Mouse (Mus musculus) hindbrain, embryonic 14.5 days (tissue): ENCODE results near the gene Hormad2. TPM values are rescaled to one million over a fixed set of nuclear protein-coding genes. Genes with fewer than 3 reads are reported as not detected.
A peak's percentile ranks its signal among the peaks of the same experiment; 100 is the strongest.

Experiments used
- ATAC-seq: fragments of 200-750 bp; cut with Nextera tagmentation; 2 replicates; pipeline ENCODE4 v1.8.0; 2017; ENCODE audit warnings: moderate number of reproducible peaks, mild to moderate bottlenecking, moderate TSS enrichment, moderate library complexity; ENCODE audit not compliant: low FRiP score
- DNase-seq: peaks from one replicate; pipeline ENCODE4 v3.0.0-alpha.2; 2015; ENCODE audit warnings: low spot score
- H3K27ac ChIP-seq: fragments of 300-500 bp; sonication (generic); 2 replicates; pipeline ENCODE4 v1.5.1; 2014; ENCODE audit warnings: mild to moderate bottlenecking, moderate library complexity
- H3K27me3 ChIP-seq: fragments of 300-500 bp; sonication (generic); 2 replicates; pipeline ENCODE4 v1.6.1; 2014; ENCODE audit warnings: mild to moderate bottlenecking, low read length, mixed read lengths; ENCODE audit not compliant: control insufficient read depth, insufficient read depth
- H3K36me3 ChIP-seq: fragments of 300-500 bp; sonication (generic); replicated peaks from 2 replicates; pipeline ENCODE4 v1.6.1; 2014; ENCODE audit not compliant: control insufficient read depth, insufficient read depth
- H3K4me1 ChIP-seq: fragments of 300-500 bp; sonication (generic); replicated peaks from 2 replicates; pipeline ENCODE4 v1.6.1; 2014; ENCODE audit warnings: antibody characterized with exemption, low read length, mixed read lengths; ENCODE audit not compliant: control insufficient read depth, insufficient read depth
- H3K4me2 ChIP-seq: fragments of 300-500 bp; sonication (generic); replicated peaks from 2 replicates; pipeline ENCODE4 v1.6.1; 2014; ENCODE audit warnings: mild to moderate bottlenecking, moderate library complexity
- H3K4me3 ChIP-seq: fragments of 300-500 bp; sonication (generic); replicated peaks from 2 replicates; pipeline ENCODE4 v1.5.1; 2014; ENCODE audit warnings: mild to moderate bottlenecking, low read length
- H3K9ac ChIP-seq: fragments of 300-500 bp; sonication (generic); 2 replicates; pipeline ENCODE4 v1.6.1; 2014
- H3K9me3 ChIP-seq: fragments of 300-500 bp; sonication (generic); 2 replicates; pipeline ENCODE4 v1.6.1; 2016; ENCODE audit warnings: low read length; ENCODE audit not compliant: control insufficient read depth
- WGBS: fragments of 180-500 bp; shearing (Covaris S2); extraction: QIAGEN DNeasy Blood & Tissue Kit; methylation state at CpG from one replicate; pipeline ENCODE4 v1.1.7; 2014; 5-methylcytosine and 5-hydroxymethylcytosine counted together
- polyA plus RNA-seq: library from polyadenylated mRNA; unstranded; fragments of >200 nt; fragmentation: Nextera tagmentation; extraction: Ambion mirVana; gene quantifications from 2 replicates; pipeline ENCODE4 v1.2.1, GENCODE M21; 2014

Gene Hormad2
- polyA plus RNA-seq, 1 experiment from 2014 or later: 0.24 TPM

- DNase-seq (no peak), ATAC-seq (no peak)
- Histone ChIP-seq H3K4me2 (no peak overlapping the region), H3K36me3 (no peaks in the 10 kb centered on the region), H3K4me1 (no peaks in the 10 kb centered on the region), H3K9me3 (no peaks in the 10 kb centered on the region), H3K4me3 (no peak overlapping the region), H3K27ac (no peak overlapping the region), H3K9ac (no peak overlapping the region), H3K27me3 (no peaks in the 10 kb centered on the region)
- WGBS: 91% methylated on average over 8 of the region's 8 CpGs
These were observed 17.1 kb downstream of the Hormad2 start for GRCm38 (mm10) chr11:4423818-4424217.

- Histone ChIP-seq H3K27me3 (no peaks in the 10 kb centered on the region), H3K4me3 (no peak overlapping the region), H3K27ac (no peak overlapping the region), H3K4me1 (no peaks in the 10 kb centered on the region), H3K9ac (no peak overlapping the region), H3K4me2 (no peak overlapping the region), H3K9me3 (no peaks in the 10 kb centered on the region), H3K36me3 (no peaks in the 10 kb centered on the region)
- 82% methylated on average over 16 of the region's 16 CpGs for WGBS
- DNase-seq (no peak), ATAC-seq (no peak)
These were observed 18.1 kb downstream of the Hormad2 start for GRCm38 (mm10) chr11:4422494-4423425.

- ATAC-seq (no peak), DNase-seq (peak; percentile 66)
- no peaks in the 10 kb centered on the region for H3K36me3 ChIP-seq
- 53% methylated on average over 6 of the region's 6 CpGs for WGBS
- no peak overlapping the region for H3K9ac ChIP-seq
- no peaks in the 10 kb centered on the region for H3K27me3 ChIP-seq
- H3K9me3 ChIP-seq: no peaks in the 10 kb centered on the region
- no peak overlapping the region for H3K4me2 ChIP-seq
- H3K4me3 ChIP-seq: no peak overlapping the region
- no peaks in the 10 kb centered on the region for H3K4me1 ChIP-seq
- H3K27ac ChIP-seq: no peak overlapping the region
These were observed 18.9 kb downstream of the Hormad2 start for GRCm38 (mm10) chr11:4421933-4422488.

- no peak overlapping the region for H3K9ac ChIP-seq
- H3K9me3 ChIP-seq: no peaks in the 10 kb centered on the region
- no peak overlapping the region for H3K4me2 ChIP-seq
- H3K4me3 ChIP-seq: no peak overlapping the region
- no peaks in the 10 kb centered on the region for H3K36me3 ChIP-seq
- ATAC-seq: no peak
- DNase-seq: no peak
- no peaks in the 10 kb centered on the region for H3K27me3 ChIP-seq
- WGBS: 97% methylated on average over 3 of the region's 3 CpGs
- H3K27ac ChIP-seq: no peak overlapping the region
- no peaks in the 10 kb centered on the region for H3K4me1 ChIP-seq
These were observed 22.9 kb downstream of the Hormad2 start for GRCm38 (mm10) chr11:4417986-4418385.

- H3K9ac ChIP-seq: no peak overlapping the region
- no peak overlapping the region for H3K4me2 ChIP-seq
- no peak for ATAC-seq
- H3K36me3 ChIP-seq: no peaks in the 10 kb centered on the region
- H3K4me1 ChIP-seq: no peaks in the 10 kb centered on the region
- no peaks in the 10 kb centered on the region for H3K9me3 ChIP-seq
- DNase-seq: no peak
- H3K27me3 ChIP-seq: no peaks in the 10 kb centered on the region
- H3K4me3 ChIP-seq: no peak overlapping the region
- no peak overlapping the region for H3K27ac ChIP-seq
- 93% methylated on average over 4 of the region's 4 CpGs for WGBS
These were observed 28.6 kb downstream of the Hormad2 start for GRCm38 (mm10) chr11:4412294-4412693.

GRCm38 (mm10) chr11:4404277-4404676, 36.6 kb downstream of the Hormad2 start:
- ATAC-seq: no peak
- H3K4me3 ChIP-seq: no peak overlapping the region
- H3K27me3 ChIP-seq: no peaks in the 10 kb centered on the region
- H3K36me3 ChIP-seq: no peaks in the 10 kb centered on the region
- no peaks in the 10 kb centered on the region for H3K9me3 ChIP-seq
- H3K27ac ChIP-seq: no peak overlapping the region
- no peak for DNase-seq
- no peak overlapping the region for H3K4me2 ChIP-seq
- H3K4me1 ChIP-seq: no peaks in the 10 kb centered on the region
- WGBS: 61% methylated on average over 4 of the region's 4 CpGs
- H3K9ac ChIP-seq: no peak overlapping the region

GRCm38 (mm10) chr11:4403381-4403780, 37.5 kb downstream of the Hormad2 start:
- no peak overlapping the region for H3K4me2 ChIP-seq
- H3K27me3 ChIP-seq: no peaks in the 10 kb centered on the region
- no peaks in the 10 kb centered on the region for H3K9me3 ChIP-seq
- H3K4me1 ChIP-seq: no peaks in the 10 kb centered on the region
- H3K36me3 ChIP-seq: no peaks in the 10 kb centered on the region
- 87% methylated on average over 7 of the region's 7 CpGs for WGBS
- DNase-seq: no peak
- no peak overlapping the region for H3K4me3 ChIP-seq
- no peak overlapping the region for H3K9ac ChIP-seq
- no peak overlapping the region for H3K27ac ChIP-seq
- ATAC-seq: no peak

GRCm38 (mm10) chr11:4401251-4401650, 39.7 kb downstream of the Hormad2 start:
- Histone ChIP-seq H3K27ac (no peak overlapping the region), H3K36me3 (no peaks in the 10 kb centered on the region), H3K4me2 (no peak overlapping the region), H3K9ac (no peak overlapping the region), H3K9me3 (no peaks in the 10 kb centered on the region), H3K4me1 (no peaks in the 10 kb centered on the region), H3K4me3 (no peak overlapping the region), H3K27me3 (no peaks in the 10 kb centered on the region)
- ATAC-seq (no peak), DNase-seq (no peak)
- 84% methylated on average over 5 of the region's 5 CpGs for WGBS

- Histone ChIP-seq H3K9me3 (no peaks in the 10 kb centered on the region), H3K36me3 (no peaks in the 10 kb centered on the region), H3K27me3 (no peaks in the 10 kb centered on the region), H3K9ac (no peak overlapping the region), H3K4me2 (no peak overlapping the region), H3K4me1 (no peaks in the 10 kb centered on the region), H3K27ac (no peak overlapping the region), H3K4me3 (no peak overlapping the region)
- ATAC-seq (no peak), DNase-seq (no peak)
These were observed 46.7 kb downstream of the Hormad2 start for GRCm38 (mm10) chr11:4394226-4394625.
